Mouse (Mus musculus): ENCODE data around the gene Atp13a1. TPM values are rescaled to one million over a fixed set of nuclear protein-coding genes. Genes with fewer than 3 reads are reported as not detected.

Atp13a1 gene
- total and polyA plus RNA-seq, 3 experiments = 36.6 to 53.3 (median 51.0) TPM

- Histone ChIP-seq H3K79me2 (replicated peaks; ENCODE audit: control insufficient read depth, extremely low read depth, insufficient read depth, poor library complexity, severe bottlenecking) (peaks cover 22% of the 10 kb centered on the region), H3K4me3 (replicated peaks in 1 of 3; ENCODE audit: low read depth in 2 of 3, low read length in 2 of 3, poor library complexity in 1 of 3) (no peak overlapping the region), H3K9me3 (replicated peaks; ENCODE audit: low read length) (no peaks in the 10 kb centered on the region), H3K36me3 (replicated peaks in 1 of 2; ENCODE audit: control insufficient read depth in 1 of 2, insufficient read depth in 1 of 2, low read length in 1 of 2) (peaks cover 83 to 91% of the 10 kb centered on the region in 2 experiments), H3K4me2 (ENCODE audit: insufficient read depth, low read depth, poor library complexity, severe bottlenecking) (no peak overlapping the region), H3K4me1 (ENCODE audit: control insufficient read depth in 1 of 2, insufficient read depth in 2 of 2) (peaks cover 5 to 18% of the 10 kb centered on the region in 2 experiments), H3K9ac (ENCODE audit: insufficient read depth, low read depth) (no peak overlapping the region), H3K27me3 (replicated peaks) (no peaks in the 10 kb centered on the region), H3K27ac (ENCODE audit: insufficient read depth, low read depth) (no peak overlapping the region)
- dilution Hi-C loops (cut with MboI; ENCODE audit: extremely low pct_ligation_motif_present, extremely low pct_unique_long_range_greater_than_20kb, low sequenced_read_pairs) (no loop called here), in situ Hi-C loops (cut with MboI; ENCODE audit: low pct_ligation_motif_present, low pct_unique_long_range_greater_than_20kb, low sequenced_read_pairs) (no loop called here)
- DNase-seq (ENCODE audit: extremely low read depth) = no peak
- TF ChIP-seq RAD21 (IDR thresholded peaks at IDR 0.05; ENCODE audit: low read depth, low read length) (no peak), ZNF384 (IDR thresholded peaks at IDR 0.05; ENCODE audit: low read depth, low read length) (no peak), ELF1 (IDR thresholded peaks at IDR 0.05; ENCODE audit: low read depth, low read length) (no peak), CHD2 (IDR thresholded peaks at IDR 0.05; ENCODE audit: low read length) (no peak), RCOR1 (conservative IDR thresholded peaks at IDR 0.05; ENCODE audit: low read depth, low read length) (no peak), ZMIZ1 (IDR thresholded peaks at IDR 0.05; ENCODE audit: low read depth, low read length) (no peak)
These were observed 5.9 kb downstream of the Atp13a1 start for GRCm38 (mm10) chr8:69796721-69797345.

GRCm38 (mm10) chr8:69797661-69798060 lies 6.7 kb downstream of the Atp13a1 start:
- Histone ChIP-seq H3K79me2 (replicated peaks; ENCODE audit: control insufficient read depth, extremely low read depth, insufficient read depth, poor library complexity, severe bottlenecking) (peaks cover 14% of the 10 kb centered on the region), H3K9ac (ENCODE audit: insufficient read depth, low read depth) (no peak overlapping the region), H3K4me1 (ENCODE audit: control insufficient read depth in 1 of 2, insufficient read depth in 2 of 2) (peaks cover 3 to 14% of the 10 kb centered on the region in 2 experiments), H3K4me3 (replicated peaks in 1 of 3; ENCODE audit: low read depth in 2 of 3, low read length in 2 of 3, poor library complexity in 1 of 3) (no peak overlapping the region), H3K27me3 (replicated peaks) (no peaks in the 10 kb centered on the region), H3K9me3 (replicated peaks; ENCODE audit: low read length) (no peaks in the 10 kb centered on the region), H3K36me3 (replicated peaks in 1 of 2; ENCODE audit: control insufficient read depth in 1 of 2, insufficient read depth in 1 of 2, low read length in 1 of 2) (peaks cover 91 to 98% of the 10 kb centered on the region in 2 experiments), H3K27ac (ENCODE audit: insufficient read depth, low read depth) (no peak overlapping the region), H3K4me2 (ENCODE audit: insufficient read depth, low read depth, poor library complexity, severe bottlenecking) (no peak overlapping the region)
- no peak for TF ChIP-seq UBTF (IDR thresholded peaks at IDR 0.05; ENCODE audit: low read depth, low read length)
- in situ Hi-C loops (cut with MboI; ENCODE audit: low pct_ligation_motif_present, low pct_unique_long_range_greater_than_20kb, low sequenced_read_pairs) = no loop called here
- DNase-seq (ENCODE audit: extremely low read depth) = no peak
- dilution Hi-C loops (cut with MboI; ENCODE audit: extremely low pct_ligation_motif_present, extremely low pct_unique_long_range_greater_than_20kb, low sequenced_read_pairs) = no loop called here

GRCm38 (mm10) chr8:69799261-69799660 lies 8.3 kb downstream of the Atp13a1 start:
- no peaks in the 10 kb centered on the region for H3K27me3 ChIP-seq (replicated peaks)
- in situ Hi-C loops (cut with MboI; ENCODE audit: low pct_ligation_motif_present, low pct_unique_long_range_greater_than_20kb, low sequenced_read_pairs) = no loop called here

More at GRCm38 (mm10) chr8:69799261-69799660, 8.3 kb downstream of the Atp13a1 start:
- Histone ChIP-seq H3K4me2 (ENCODE audit: insufficient read depth, low read depth, poor library complexity, severe bottlenecking) (no peak overlapping the region), H3K36me3 (replicated peaks in 1 of 2; ENCODE audit: control insufficient read depth in 1 of 2, insufficient read depth in 1 of 2, low read length in 1 of 2) (peaks cover 96 to 98% of the 10 kb centered on the region in 2 experiments), H3K79me2 (replicated peaks; ENCODE audit: control insufficient read depth, extremely low read depth, insufficient read depth, poor library complexity, severe bottlenecking) (no peaks in the 10 kb centered on the region; the same call in 1 of the 2 replicates), H3K27ac (ENCODE audit: insufficient read depth, low read depth) (no peak overlapping the region), H3K4me1 (ENCODE audit: control insufficient read depth in 1 of 2, insufficient read depth in 2 of 2) (no peaks in the 10 kb centered on the region), H3K9ac (ENCODE audit: insufficient read depth, low read depth) (no peak overlapping the region), H3K9me3 (replicated peaks; ENCODE audit: low read length) (no peaks in the 10 kb centered on the region), H3K4me3 (replicated peaks in 1 of 3; ENCODE audit: low read depth in 2 of 3, low read length in 2 of 3, poor library complexity in 1 of 3) (no peak overlapping the region)
- TF ChIP-seq PAX5 (IDR thresholded peaks at IDR 0.05; ENCODE audit: low read length) (no peak), BHLHE40 (IDR thresholded peaks at IDR 0.05; ENCODE audit: low read depth, low read length) (no peak), MAX (IDR thresholded peaks at IDR 0.05; ENCODE audit: low read length) (no peak), SIN3A (IDR thresholded peaks at IDR 0.05; ENCODE audit: low read length) (no peak), CHD1 (IDR thresholded peaks at IDR 0.05; ENCODE audit: low read depth, low read length) (no peak), EP300 (IDR thresholded peaks at IDR 0.05; ENCODE audit: low read length) (no peak), MYC (IDR thresholded peaks at IDR 0.05; ENCODE audit: low read depth, low read length) (no peak), ZC3H11A (IDR thresholded peaks at IDR 0.05; ENCODE audit: low read depth, low read length) (no peak), NELFE (IDR thresholded peaks at IDR 0.05; ENCODE audit: low read depth, low read length) (no peak)
- no peak for DNase-seq (ENCODE audit: extremely low read depth)
- dilution Hi-C loops (cut with MboI; ENCODE audit: extremely low pct_ligation_motif_present, extremely low pct_unique_long_range_greater_than_20kb, low sequenced_read_pairs) = no loop called here

All from CH12.LX (cell line).